Mouse (Mus musculus): ENCODE results near the gene Iqsec2. TPM values are rescaled to one million over a fixed set of nuclear protein-coding genes. Genes with fewer than 3 reads are reported as not detected.
A peak's percentile ranks its signal among the peaks of the same experiment; 100 is the strongest.

The Iqsec2 gene
- polyA plus RNA-seq, 1 experiment from 2014 or later, result 1.5 TPM

- Histone ChIP-seq H3K27me3 (ENCODE audit: control insufficient read depth, insufficient read depth, low read length) (peaks cover 60% of the 10 kb centered on the region), H3K36me3 (ENCODE audit: control insufficient read depth, insufficient read depth, low read length) (no peaks in the 10 kb centered on the region), H3K27ac (ENCODE audit: low read depth, low read length) (no peak overlapping the region), H3K4me3 (ENCODE audit: low read depth, low read length) (no peak overlapping the region), H3K4me2 (ENCODE audit: low read depth, low read length, severe bottlenecking) (no peak overlapping the region), H3K9ac (ENCODE audit: low read length) (no peak overlapping the region), H3K9me3 (ENCODE audit: control insufficient read depth, low read length) (no peaks in the 10 kb centered on the region), H3K4me1 (replicated peaks; ENCODE audit: control insufficient read depth, insufficient read depth, low read length) (no peaks in the 10 kb centered on the region; the same call in 1 of the 2 replicates)
- no peak for ATAC-seq (replicated peaks; ENCODE audit: low FRiP score)
- no peak for DNase-seq (ENCODE audit: low spot score)
- 52% methylated on average over 2 of the region's 2 CpGs for WGBS
Measured at GRCm38 (mm10) chrX:152146691-152147090, 2.6 kb downstream of the Iqsec2 start.

GRCm38 (mm10) chrX:152147451-152148116 lies 3.5 kb downstream of the Iqsec2 start:
- 33% methylated on average over 5 of the region's 5 CpGs for WGBS
- peak; percentile 84 for DNase-seq (ENCODE audit: low spot score)
- ATAC-seq (replicated peaks; ENCODE audit: low FRiP score), result peak; percentile 70
- H3K9me3 ChIP-seq (ENCODE audit: control insufficient read depth, low read length), result no peaks in the 10 kb centered on the region
- no peaks in the 10 kb centered on the region; the same call in 1 of the 2 replicates for H3K4me1 ChIP-seq (replicated peaks; ENCODE audit: control insufficient read depth, insufficient read depth, low read length)
- H3K4me3 ChIP-seq (ENCODE audit: low read depth, low read length), result no peak overlapping the region
- no peak overlapping the region for H3K4me2 ChIP-seq (ENCODE audit: low read depth, low read length, severe bottlenecking)
- H3K27me3 ChIP-seq (ENCODE audit: control insufficient read depth, insufficient read depth, low read length), result peaks cover 56% of the 10 kb centered on the region
- no peak overlapping the region for H3K9ac ChIP-seq (ENCODE audit: low read length)
- H3K27ac ChIP-seq (ENCODE audit: low read depth, low read length), result no peak overlapping the region
- no peaks in the 10 kb centered on the region for H3K36me3 ChIP-seq (ENCODE audit: control insufficient read depth, insufficient read depth, low read length)

GRCm38 (mm10) chrX:152148706-152149105 lies 4.6 kb downstream of the Iqsec2 start:
- H3K36me3 ChIP-seq (ENCODE audit: control insufficient read depth, insufficient read depth, low read length), result no peaks in the 10 kb centered on the region
- no peak overlapping the region for H3K9ac ChIP-seq (ENCODE audit: low read length)
- H3K27ac ChIP-seq (ENCODE audit: low read depth, low read length), result no peak overlapping the region
- H3K4me2 ChIP-seq (ENCODE audit: low read depth, low read length, severe bottlenecking), result no peak overlapping the region
- DNase-seq (ENCODE audit: low spot score), result no peak
- WGBS, result 79% methylated on average over 5 of the region's 5 CpGs
- no peaks in the 10 kb centered on the region for H3K9me3 ChIP-seq (ENCODE audit: control insufficient read depth, low read length)
- peaks cover 51% of the 10 kb centered on the region for H3K27me3 ChIP-seq (ENCODE audit: control insufficient read depth, insufficient read depth, low read length)
- ATAC-seq (replicated peaks; ENCODE audit: low FRiP score), result no peak
- H3K4me3 ChIP-seq (ENCODE audit: low read depth, low read length), result no peak overlapping the region
- no peaks in the 10 kb centered on the region; the same call in 1 of the 2 replicates for H3K4me1 ChIP-seq (replicated peaks; ENCODE audit: control insufficient read depth, insufficient read depth, low read length)

GRCm38 (mm10) chrX:152151709-152152108 lies 7.6 kb downstream of the Iqsec2 start:
- no peak overlapping the region for H3K27ac ChIP-seq (ENCODE audit: low read depth, low read length)
- 14% methylated on average over 6 of the region's 6 CpGs for WGBS
- peaks cover 25% of the 10 kb centered on the region; the same call in 1 of the 2 replicates for H3K27me3 ChIP-seq (ENCODE audit: control insufficient read depth, insufficient read depth, low read length)
- DNase-seq (ENCODE audit: low spot score) (peak; percentile 59), ATAC-seq (replicated peaks; ENCODE audit: low FRiP score) (peak; percentile 61; the same call in 1 of the 2 replicates)
- no peaks in the 10 kb centered on the region for H3K4me1 ChIP-seq (replicated peaks; ENCODE audit: control insufficient read depth, insufficient read depth, low read length)
- no peak overlapping the region for H3K4me2 ChIP-seq (ENCODE audit: low read depth, low read length, severe bottlenecking)
- no peak overlapping the region for H3K4me3 ChIP-seq (ENCODE audit: low read depth, low read length)
- H3K36me3 ChIP-seq (ENCODE audit: control insufficient read depth, insufficient read depth, low read length), result no peaks in the 10 kb centered on the region
- no peaks in the 10 kb centered on the region for H3K9me3 ChIP-seq (ENCODE audit: control insufficient read depth, low read length)
- no peak overlapping the region for H3K9ac ChIP-seq (ENCODE audit: low read length)

GRCm38 (mm10) chrX:152158294-152158693 lies 14.2 kb downstream of the Iqsec2 start:
- ATAC-seq (replicated peaks; ENCODE audit: low FRiP score), result no peak
- Histone ChIP-seq H3K27me3 (ENCODE audit: control insufficient read depth, insufficient read depth, low read length) (peaks cover 22% of the 10 kb centered on the region), H3K9ac (ENCODE audit: low read length) (no peak overlapping the region), H3K4me1 (replicated peaks; ENCODE audit: control insufficient read depth, insufficient read depth, low read length) (no peaks in the 10 kb centered on the region), H3K36me3 (ENCODE audit: control insufficient read depth, insufficient read depth, low read length) (no peaks in the 10 kb centered on the region), H3K9me3 (ENCODE audit: control insufficient read depth, low read length) (no peaks in the 10 kb centered on the region), H3K27ac (ENCODE audit: low read depth, low read length) (no peak overlapping the region), H3K4me2 (ENCODE audit: low read depth, low read length, severe bottlenecking) (no peak overlapping the region), H3K4me3 (ENCODE audit: low read depth, low read length) (no peak overlapping the region)
- WGBS, result 84% methylated on average over 3 of the region's 3 CpGs
- DNase-seq (ENCODE audit: low spot score), result no peak

- H3K27ac ChIP-seq (ENCODE audit: low read depth, low read length), result no peak overlapping the region
- 89% methylated on average over 4 of the region's 4 CpGs for WGBS
- no peaks in the 10 kb centered on the region for H3K4me1 ChIP-seq (replicated peaks; ENCODE audit: control insufficient read depth, insufficient read depth, low read length)
- no peak overlapping the region for H3K4me3 ChIP-seq (ENCODE audit: low read depth, low read length)
- ATAC-seq (replicated peaks; ENCODE audit: low FRiP score) (no peak), DNase-seq (ENCODE audit: low spot score) (no peak)
- peaks cover 25% of the 10 kb centered on the region for H3K27me3 ChIP-seq (ENCODE audit: control insufficient read depth, insufficient read depth, low read length)
- no peak overlapping the region for H3K9ac ChIP-seq (ENCODE audit: low read length)
- no peaks in the 10 kb centered on the region for H3K36me3 ChIP-seq (ENCODE audit: control insufficient read depth, insufficient read depth, low read length)
- H3K9me3 ChIP-seq (ENCODE audit: control insufficient read depth, low read length), result no peaks in the 10 kb centered on the region
- no peak overlapping the region for H3K4me2 ChIP-seq (ENCODE audit: low read depth, low read length, severe bottlenecking)
Measured at GRCm38 (mm10) chrX:152161404-152161803, 17.3 kb downstream of the Iqsec2 start.

- Histone ChIP-seq H3K27me3 (ENCODE audit: control insufficient read depth, insufficient read depth, low read length) (peaks cover 37% of the 10 kb centered on the region), H3K4me1 (replicated peaks; ENCODE audit: control insufficient read depth, insufficient read depth, low read length) (no peaks in the 10 kb centered on the region), H3K36me3 (ENCODE audit: control insufficient read depth, insufficient read depth, low read length) (no peaks in the 10 kb centered on the region), H3K9me3 (ENCODE audit: control insufficient read depth, low read length) (no peaks in the 10 kb centered on the region), H3K9ac (ENCODE audit: low read length) (no peak overlapping the region), H3K4me2 (ENCODE audit: low read depth, low read length, severe bottlenecking) (no peak overlapping the region), H3K27ac (ENCODE audit: low read depth, low read length) (no peak overlapping the region), H3K4me3 (ENCODE audit: low read depth, low read length) (no peak overlapping the region)
- no peak for ATAC-seq (replicated peaks; ENCODE audit: low FRiP score)
- no peak for DNase-seq (ENCODE audit: low spot score)
Measured at GRCm38 (mm10) chrX:152164061-152164460, 20.0 kb downstream of the Iqsec2 start.

- H3K27ac ChIP-seq (ENCODE audit: low read depth, low read length), result no peak overlapping the region
- 85% methylated on average over 6 of the region's 6 CpGs for WGBS
- H3K27me3 ChIP-seq (ENCODE audit: control insufficient read depth, insufficient read depth, low read length), result peaks cover 44% of the 10 kb centered on the region
- H3K4me1 ChIP-seq (replicated peaks; ENCODE audit: control insufficient read depth, insufficient read depth, low read length), result 0 out of 2 replicates have a peak, but pooled peaks cover 1% of the 10 kb centered on the region
- DNase-seq (ENCODE audit: low spot score) (no peak), ATAC-seq (replicated peaks; ENCODE audit: low FRiP score) (no peak)
- H3K4me2 ChIP-seq (ENCODE audit: low read depth, low read length, severe bottlenecking), result no peak overlapping the region
- H3K9me3 ChIP-seq (ENCODE audit: control insufficient read depth, low read length), result no peaks in the 10 kb centered on the region
- no peak overlapping the region for H3K4me3 ChIP-seq (ENCODE audit: low read depth, low read length)
- no peaks in the 10 kb centered on the region for H3K36me3 ChIP-seq (ENCODE audit: control insufficient read depth, insufficient read depth, low read length)
- no peak overlapping the region for H3K9ac ChIP-seq (ENCODE audit: low read length)
Measured at GRCm38 (mm10) chrX:152166161-152166560, 22.1 kb downstream of the Iqsec2 start.

- DNase-seq (ENCODE audit: low spot score), result no peak
- 90% methylated on average over 1 of the region's 1 CpGs for WGBS
- ATAC-seq (replicated peaks; ENCODE audit: low FRiP score), result no peak
- H3K4me1 ChIP-seq (replicated peaks; ENCODE audit: control insufficient read depth, insufficient read depth, low read length), result 0 out of 2 replicates have a peak, but pooled peaks cover 1% of the 10 kb centered on the region
- no peak overlapping the region for H3K27ac ChIP-seq (ENCODE audit: low read depth, low read length)
- H3K36me3 ChIP-seq (ENCODE audit: control insufficient read depth, insufficient read depth, low read length), result no peaks in the 10 kb centered on the region
- H3K4me3 ChIP-seq (ENCODE audit: low read depth, low read length), result no peak overlapping the region
- H3K9me3 ChIP-seq (ENCODE audit: control insufficient read depth, low read length), result no peaks in the 10 kb centered on the region
- H3K9ac ChIP-seq (ENCODE audit: low read length), result no peak overlapping the region
- peaks cover 48% of the 10 kb centered on the region for H3K27me3 ChIP-seq (ENCODE audit: control insufficient read depth, insufficient read depth, low read length)
- no peak overlapping the region for H3K4me2 ChIP-seq (ENCODE audit: low read depth, low read length, severe bottlenecking)
Measured at GRCm38 (mm10) chrX:152168521-152168920, 24.5 kb downstream of the Iqsec2 start.

Data from forebrain, embryonic 11.5 days (tissue).